ENCODE assay signal across 18 mouse cellular contexts in the genomic region with DNA sequence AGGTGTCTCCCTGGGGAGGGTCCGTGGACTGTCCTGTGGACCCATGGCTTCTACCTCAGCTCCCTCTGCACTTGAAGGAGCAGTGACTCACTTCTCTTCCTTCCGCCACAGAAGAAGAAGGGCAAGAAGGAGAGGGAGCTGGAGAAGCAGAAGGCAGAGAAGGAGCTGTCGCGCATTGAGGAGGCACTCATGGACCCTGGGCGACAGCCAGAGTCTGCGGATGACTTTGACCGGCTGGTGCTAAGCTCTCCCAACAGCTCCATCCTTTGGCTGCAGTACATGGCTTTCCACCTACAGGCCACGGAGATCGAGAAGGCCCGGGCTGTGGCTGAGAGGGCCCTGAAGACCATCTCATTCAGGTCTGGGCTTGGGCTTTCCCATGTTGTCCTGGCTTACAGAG. TPM values are rescaled to one million over a fixed set of nuclear protein-coding genes. Genes with fewer than 3 reads are reported as not detected.
"Had no signal": no experiment of that assay in that cellular context is flagged by ENCODE, and none has a peak within 500 bp of the region (broad histone marks: within the 10 kb centered on the region; RNA-seq: fewer than 3 reads in every experiment).

No protein-coding gene starts in this region.

- DNase-seq: kidney, adult 18-20 months; kidney, adult 9 months; kidney, postnatal 14 days; kidney, postnatal 4 days; layer of hippocampus, postnatal 36 days; liver, postnatal 0 days; lung, embryonic 14.5 days; right cerebral cortex, adult 18-20 months; right cerebral cortex, postnatal 14 days; right cerebral cortex, postnatal 4 days; thymus, adult 2 months; thymus, postnatal 14 days; thymus, postnatal 4 days had no signal

RNA-seq across cellular contexts. Expression of a gene that starts 15.9 kb away (rescaled TPM):
- total RNA-seq: layer of hippocampus, adult 18-20 months; layer of hippocampus, postnatal 10 days; layer of hippocampus, postnatal 36 days; left cerebral cortex, postnatal 36 days; megakaryocyte, adult 5-6 weeks; midbrain, postnatal 0 days had no signal

RNA-seq across cellular contexts. Expression of a gene that starts 29.4 kb away (rescaled TPM):
- total RNA-seq: layer of hippocampus, adult 18-20 months; layer of hippocampus, postnatal 10 days; layer of hippocampus, postnatal 36 days; left cerebral cortex, postnatal 36 days; megakaryocyte, adult 5-6 weeks had no signal
